8 mouse cellular contexts compared by ENCODE assay signal in the genomic region with DNA sequence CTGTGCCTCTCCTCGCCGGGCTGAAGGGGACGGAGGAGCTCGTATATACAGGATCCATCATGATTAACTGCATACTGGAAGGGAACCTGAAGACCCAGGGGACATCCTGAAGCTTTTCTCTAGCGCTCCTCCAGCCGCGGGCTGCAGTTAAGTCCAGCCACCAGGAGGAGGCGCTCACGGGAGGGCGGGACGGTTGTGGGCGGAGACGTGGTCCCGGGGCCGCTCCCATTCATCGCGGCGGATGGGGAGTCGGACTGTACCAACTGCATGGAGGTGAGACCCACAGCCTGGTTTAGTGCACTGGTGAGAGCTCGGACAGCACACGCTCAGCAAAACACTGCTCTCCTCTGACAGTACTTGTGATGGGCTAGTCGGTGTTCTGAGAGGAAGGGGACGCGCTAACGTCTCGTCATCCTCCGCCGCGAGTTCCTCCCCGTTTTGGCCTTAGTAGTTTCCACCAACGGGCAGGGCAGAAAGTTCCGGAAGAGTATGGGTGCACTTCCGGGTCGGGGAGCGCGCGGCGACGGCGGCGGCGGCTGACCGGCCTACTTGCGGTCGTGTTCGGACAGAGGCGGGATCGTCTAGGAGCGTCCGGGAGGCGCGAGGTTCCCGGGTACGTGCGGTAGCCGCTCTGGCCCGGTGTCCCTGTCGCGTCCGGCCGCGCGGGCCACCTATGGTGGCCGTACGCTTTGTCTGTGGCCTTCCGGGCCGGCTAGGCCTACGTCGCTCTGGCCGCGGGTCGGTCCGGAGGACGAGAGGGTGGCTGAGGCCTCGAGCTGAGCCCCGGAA. TPM values are rescaled to one million over a fixed set of nuclear protein-coding genes. Genes with fewer than 3 reads are reported as not detected.
DNase-seq lines count a peak whose midpoint lies in the region; ATAC-seq lines count a peak whose summit lies in the region.

A gene (plus strand): TSS at position 506 of the 789 bp plus-strand sequence.

- DNase-seq in Muller cell, postnatal 12 days (ENCODE audit: inconsistent ontology term) = peak; percentile 93
- peak; percentile 88 for DNase-seq in cerebellum, adult 9-11 months
- DNase-seq in frontal cortex, postnatal 10 days (ENCODE audit: low spot score in 2 of 2) = peak; percentile 76 to 89
- peak; percentile 92 to 94 for DNase-seq in layer of hippocampus, postnatal 14 days (ENCODE audit: low spot score in 2 of 2)
- peak; percentile 96 for DNase-seq in lung, postnatal 14 days
- DNase-seq in retina, adult 2 months (ENCODE audit: low read depth, low spot score) = peak; percentile 90
- peak; percentile 89 to 94 for DNase-seq in thymus, postnatal 36 days

- peak within 1 kb of the TSS; percentile 85 for H3K4me3 ChIP-seq in hindbrain, embryonic 12.5 days

- ATAC-seq in hindbrain, embryonic 12.5 days (ENCODE audit: low FRiP score) = peak; percentile 91

- peak within 1 kb of the TSS; percentile 96 for H3K4me2 ChIP-seq in hindbrain, embryonic 12.5 days (replicated peaks)

- no peaks in the 10 kb centered on the region for H3K27me3 ChIP-seq in hindbrain, embryonic 12.5 days

- peak within 1 kb of the TSS; percentile 94 for H3K27ac ChIP-seq in hindbrain, embryonic 12.5 days

- H3K4me1 ChIP-seq in hindbrain, embryonic 12.5 days = peaks cover 15% of the 10 kb centered on the region

- H3K9ac ChIP-seq in hindbrain, embryonic 12.5 days = peak within 1 kb of the TSS; percentile 97

- peaks cover 27% of the 10 kb centered on the region for H3K36me3 ChIP-seq in hindbrain, embryonic 12.5 days

- H3K9me3 ChIP-seq in hindbrain, embryonic 12.5 days (replicated peaks) = no peaks in the 10 kb centered on the region

- under 1% methylated on average over 68 of the region's 76 CpGs for WGBS in hindbrain, embryonic 12.5 days

RNA-seq across cellular contexts. Expression of the gene that starts here (rescaled TPM):
- polyA plus RNA-seq in hindbrain, embryonic 12.5 days (2016; fragmentation: Nextera tagmentation; extraction: Ambion mirVana) = 95.5 and 99.3 TPM in 2 replicates
- 10 to 100 TPM; 66.9 to 77.2 TPM for total RNA-seq in layer of hippocampus, postnatal 14 days (2021)

Comparison
In these comparisons a context has a peak if more than half of its experiments do, and no peak if none do; other contexts are left out.
1. Peak in every context shown above with its lines: DNase-seq, ATAC-seq, H3K4me3 ChIP-seq and H3K27ac ChIP-seq.